Mouse (Mus musculus): Measurements from ENCODE around the gene Kif24.

Kif24 gene

DNA sequence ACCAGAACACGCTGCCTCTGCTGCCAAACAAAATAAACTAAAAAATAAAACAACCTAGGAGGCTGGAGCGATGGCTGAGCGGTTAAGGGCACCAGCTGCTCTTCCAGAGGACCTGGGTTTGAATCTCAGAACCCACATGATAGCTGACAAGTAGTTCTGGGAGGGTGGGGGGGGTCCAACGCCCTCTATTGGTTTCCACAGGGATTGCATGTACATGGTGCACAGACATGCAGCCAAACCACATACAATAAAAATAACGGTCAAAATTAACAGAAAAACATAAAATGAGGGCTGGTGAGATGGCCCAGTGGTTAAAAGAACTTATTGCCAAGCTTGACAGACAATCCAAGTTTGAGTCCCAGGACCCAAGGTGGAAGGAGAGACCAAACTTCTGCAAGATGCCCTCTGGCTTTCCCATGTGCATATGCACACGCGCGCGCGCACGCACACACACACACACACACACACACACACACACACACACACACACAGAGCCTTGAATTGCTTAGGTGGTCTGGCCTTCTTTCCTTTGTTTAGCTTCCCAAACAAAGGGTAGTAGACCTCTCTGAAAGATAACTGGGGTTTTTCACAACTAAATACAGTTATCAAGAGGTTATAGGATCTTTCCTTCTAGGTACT, 123.7 kb downstream of the Kif24 start:
- DNase-seq: no peak

All from cerebellum, postnatal 10 days (tissue).